Mouse (Mus musculus): ENCODE measurements around the gene Fads2.

Fads2 gene

DNA sequence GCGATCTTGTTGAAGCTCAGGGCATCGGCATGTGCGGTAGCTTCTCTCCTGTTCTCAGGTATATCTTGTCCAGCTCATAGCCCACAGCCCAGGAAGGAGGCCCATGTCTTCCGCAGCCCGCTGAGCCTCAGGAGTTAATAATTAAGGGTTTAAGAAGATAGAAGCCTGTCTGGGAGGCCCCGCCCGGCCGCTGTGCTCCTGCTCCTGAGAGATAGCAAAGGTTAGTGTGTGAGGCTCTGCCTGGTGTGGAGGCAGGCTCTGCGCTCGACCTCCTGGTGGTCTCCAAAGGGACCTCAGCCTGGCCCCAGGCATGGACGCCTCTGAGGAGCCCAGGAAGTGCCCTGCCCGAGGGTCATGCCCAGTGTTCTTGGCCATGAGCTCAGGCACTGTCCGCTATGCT, 86.7 kb downstream of the Fads2 start:
- no peak for DNase-seq (ENCODE audit: low spot score)

DNA sequence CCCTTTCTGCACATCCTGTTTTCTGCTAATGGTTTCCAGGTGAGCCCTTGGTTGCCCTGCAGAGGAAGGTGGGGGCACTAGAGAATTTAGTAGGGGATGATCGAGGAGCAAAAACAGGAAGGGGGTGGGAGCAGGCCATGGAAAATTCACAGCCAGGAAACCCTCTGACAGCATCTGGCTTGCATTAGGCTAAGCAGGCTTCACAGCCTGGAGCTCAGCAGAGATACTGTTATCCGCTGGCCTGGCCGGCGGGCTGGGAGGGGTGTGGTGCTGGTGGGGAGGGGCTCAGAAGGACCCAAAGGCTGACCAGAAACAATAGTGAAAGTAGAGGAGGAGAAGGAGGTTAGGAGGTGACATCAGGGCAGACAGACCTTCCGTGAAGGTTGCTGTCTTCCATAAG, 87.6 kb downstream of the Fads2 start:
- peak; percentile 40 for DNase-seq (ENCODE audit: low spot score)

- no peak for DNase-seq (ENCODE audit: low spot score)
Observed at GRCm38 (mm10) chr19:10013348-10013747, 88.2 kb downstream of the Fads2 start.

DNA sequence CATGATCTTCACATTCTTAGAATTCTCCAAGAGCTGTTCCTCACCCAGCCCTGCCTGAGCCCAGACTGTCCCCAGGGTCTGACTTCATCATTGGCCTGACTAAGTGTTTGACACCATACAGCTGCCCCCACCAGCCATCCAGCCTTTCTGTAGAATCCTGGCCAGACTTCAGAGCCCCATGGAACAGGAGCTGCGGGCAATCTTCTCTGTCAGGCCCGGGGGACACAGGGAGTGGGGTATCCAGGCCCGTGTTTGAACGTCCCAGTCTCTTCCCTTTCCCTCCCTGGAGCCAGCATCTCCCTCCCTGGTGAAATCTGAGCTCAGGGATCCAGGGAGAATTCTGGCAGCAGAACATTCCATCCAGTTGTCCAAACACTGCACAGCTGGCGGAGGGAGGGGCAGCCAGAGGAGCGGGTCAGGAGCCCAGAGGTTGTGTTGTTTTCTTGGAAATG, 88.7 kb downstream of the Fads2 start:
- peak; percentile 71 for DNase-seq (ENCODE audit: low spot score)
